Mouse (Mus musculus) embryonic facial prominence, embryonic 15.5 days (tissue): Measurements from ENCODE around the gene Hjurp. TPM values are rescaled to one million over a fixed set of nuclear protein-coding genes. Genes with fewer than 3 reads are reported as not detected.

Experiments
- ATAC-seq: fragments of 200-750 bp; cut with Nextera tagmentation; 2 replicates; pipeline ENCODE4 v1.8.0; 2017; ENCODE audit warnings: low read depth, moderate TSS enrichment; ENCODE audit not compliant: insufficient number of reproducible peaks, low FRiP score, low TSS enrichment
- H3K27ac ChIP-seq: fragments of 300-500 bp; sonication (generic); replicated peaks from 2 replicates; pipeline ENCODE4 v1.5.1; 2015; ENCODE audit warnings: mild to moderate bottlenecking, inconsistent platforms
- H3K27me3 ChIP-seq: fragments of 300-500 bp; sonication (generic); 2 replicates; pipeline ENCODE4 v1.6.1; 2015; ENCODE audit warnings: inconsistent platforms
- H3K36me3 ChIP-seq: fragments of 300-500 bp; sonication (generic); 2 replicates; pipeline ENCODE4 v1.6.1; 2015; ENCODE audit warnings: mild to moderate bottlenecking, inconsistent platforms
- H3K4me1 ChIP-seq: fragments of 300-500 bp; sonication (generic); 2 replicates; pipeline ENCODE4 v1.6.1; 2015; ENCODE audit warnings: inconsistent platforms
- H3K4me2 ChIP-seq: fragments of 300-500 bp; sonication (generic); replicated peaks from 2 replicates; pipeline ENCODE4 v1.6.1; 2015; ENCODE audit warnings: mild to moderate bottlenecking, inconsistent platforms
- H3K4me3 ChIP-seq: fragments of 300-500 bp; sonication (generic); replicated peaks from 2 replicates; pipeline ENCODE4 v1.5.1; 2015; ENCODE audit warnings: mild to moderate bottlenecking, inconsistent platforms
- H3K9ac ChIP-seq: fragments of 300-500 bp; sonication (generic); 2 replicates; pipeline ENCODE4 v1.6.1; 2015; ENCODE audit warnings: inconsistent platforms
- H3K9me3 ChIP-seq: fragments of 300-500 bp; sonication (generic); replicated peaks from 2 replicates; pipeline ENCODE4 v1.6.1; 2016; ENCODE audit warnings: inconsistent platforms
- WGBS: fragments of 180-500 bp; shearing (Covaris S2); methylation state at CpG from one replicate; pipeline ENCODE4 v1.1.7; 2015; 5-methylcytosine and 5-hydroxymethylcytosine counted together
- polyA plus RNA-seq: library from polyadenylated mRNA; unstranded; fragments of >200 nt; fragmentation: Nextera tagmentation; extraction: Ambion mirVana; gene quantifications from 2 replicates; pipeline ENCODE4 v1.2.1, GENCODE M21; 2015

Hjurp gene
- 153 and 161 TPM in 2 replicates for polyA plus RNA-seq

DNA sequence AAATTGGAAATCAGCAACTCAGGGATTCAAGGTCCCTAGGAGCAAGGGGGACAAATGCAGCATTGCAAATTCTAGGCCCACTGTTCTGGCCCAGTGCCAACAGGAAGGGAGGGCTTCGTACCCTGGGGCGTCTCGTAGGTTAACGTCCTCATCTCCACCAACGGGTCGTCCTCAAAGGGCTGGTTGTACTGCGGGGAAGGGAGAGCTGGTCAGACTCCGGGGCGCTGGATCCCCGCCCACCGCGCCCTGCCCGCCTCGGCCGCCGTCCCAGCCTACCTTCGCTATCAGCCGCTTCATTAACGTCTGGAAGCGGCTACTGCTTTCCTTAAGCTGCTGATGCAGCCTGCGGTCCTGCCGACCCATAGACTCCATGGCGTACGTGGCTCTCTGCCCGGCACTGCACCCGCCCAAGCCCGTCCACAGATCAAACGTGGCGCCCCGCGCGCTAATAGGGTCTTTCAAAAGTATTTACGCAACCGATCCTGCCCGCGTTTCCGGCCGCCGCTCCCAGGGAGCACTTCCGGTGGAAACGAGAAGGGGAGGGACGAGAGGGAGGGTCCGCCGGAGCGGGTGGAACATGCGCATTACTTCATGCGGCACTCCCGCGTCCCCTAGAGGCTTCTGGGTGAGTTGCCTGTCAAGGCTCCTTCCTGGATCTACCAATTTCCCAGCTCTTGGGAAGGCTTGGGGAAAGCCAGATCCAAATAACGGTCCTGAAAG lies at the start of gene Hjurp, which contains the start of gene Trpm8:
Hjurp (minus strand) TSS at position 536 of the 720 bp plus-strand sequence.
Trpm8 (plus strand) TSS at position 564 of the 720 bp plus-strand sequence.
- Histone ChIP-seq H3K4me2 (peak within 1 kb of the TSS; percentile 56), H3K27ac (peak within 1 kb of the TSS; percentile 80), H3K36me3 (peaks cover 31% of the 10 kb centered on the region), H3K9ac (peak within 1 kb of the TSS; percentile 58), H3K4me1 (peaks cover 28% of the 10 kb centered on the region), H3K9me3 (no peaks in the 10 kb centered on the region), H3K4me3 (peak within 1 kb of the TSS; percentile 48), H3K27me3 (no peaks in the 10 kb centered on the region)
- under 1% methylated on average over 50 of the region's 50 CpGs for WGBS
- ATAC-seq: peak; percentile 95

DNA sequence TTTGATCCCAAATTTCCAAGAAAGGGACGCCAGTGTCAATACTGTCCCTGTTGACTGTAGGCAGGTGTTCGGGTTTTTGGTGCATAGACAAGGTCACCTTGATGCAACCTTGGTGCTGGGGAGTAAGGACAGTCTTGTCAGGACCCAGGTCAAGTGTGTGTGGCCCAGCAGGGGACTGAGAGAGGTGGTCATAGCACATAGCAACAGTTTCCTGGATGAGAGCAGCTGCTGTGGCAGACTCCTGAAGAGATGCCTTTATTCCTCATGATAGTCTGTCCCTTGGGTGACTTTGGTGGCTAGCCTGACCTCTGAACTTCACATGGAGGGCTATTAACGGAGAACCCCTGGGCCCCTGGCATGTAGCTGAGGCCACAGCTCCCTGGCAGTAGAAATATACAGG lies 45.7 kb upstream of the Hjurp start:
- Histone ChIP-seq H3K4me1 (no peaks in the 10 kb centered on the region), H3K36me3 (no peaks in the 10 kb centered on the region), H3K27me3 (no peaks in the 10 kb centered on the region), H3K9me3 (no peaks in the 10 kb centered on the region), H3K4me3 (no peak overlapping the region), H3K27ac (no peak overlapping the region), H3K4me2 (no peak overlapping the region), H3K9ac (no peak overlapping the region)
- ATAC-seq: no peak
- 73% methylated on average over 3 of the region's 3 CpGs for WGBS

DNA sequence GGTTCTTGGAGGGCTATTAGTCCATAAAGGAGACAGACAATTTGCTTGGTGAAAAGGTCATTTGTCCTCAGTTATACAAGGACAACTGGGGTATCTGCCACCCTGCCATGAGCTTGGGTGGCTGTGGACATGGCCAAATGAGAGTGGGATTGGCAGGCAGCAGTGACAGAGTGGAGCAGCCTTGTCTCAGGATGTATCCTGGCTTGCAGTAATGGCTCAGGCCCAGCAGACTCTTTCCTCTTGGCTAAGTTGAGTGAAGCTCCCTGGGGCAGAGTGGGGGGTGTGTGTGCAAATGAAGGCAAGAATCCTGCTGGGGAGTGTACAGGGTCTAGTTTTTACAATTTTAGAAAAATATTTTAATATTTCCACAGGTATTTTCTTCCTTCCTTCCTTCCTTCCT lies 44.7 kb upstream of the Hjurp start:
- no peaks in the 10 kb centered on the region for H3K4me1 ChIP-seq
- ATAC-seq: no peak
- no peak overlapping the region for H3K9ac ChIP-seq
- no peak overlapping the region for H3K27ac ChIP-seq
- H3K4me3 ChIP-seq: no peak overlapping the region
- no peaks in the 10 kb centered on the region for H3K9me3 ChIP-seq
- no peak overlapping the region for H3K4me2 ChIP-seq
- H3K27me3 ChIP-seq: no peaks in the 10 kb centered on the region
- H3K36me3 ChIP-seq: no peaks in the 10 kb centered on the region

DNA sequence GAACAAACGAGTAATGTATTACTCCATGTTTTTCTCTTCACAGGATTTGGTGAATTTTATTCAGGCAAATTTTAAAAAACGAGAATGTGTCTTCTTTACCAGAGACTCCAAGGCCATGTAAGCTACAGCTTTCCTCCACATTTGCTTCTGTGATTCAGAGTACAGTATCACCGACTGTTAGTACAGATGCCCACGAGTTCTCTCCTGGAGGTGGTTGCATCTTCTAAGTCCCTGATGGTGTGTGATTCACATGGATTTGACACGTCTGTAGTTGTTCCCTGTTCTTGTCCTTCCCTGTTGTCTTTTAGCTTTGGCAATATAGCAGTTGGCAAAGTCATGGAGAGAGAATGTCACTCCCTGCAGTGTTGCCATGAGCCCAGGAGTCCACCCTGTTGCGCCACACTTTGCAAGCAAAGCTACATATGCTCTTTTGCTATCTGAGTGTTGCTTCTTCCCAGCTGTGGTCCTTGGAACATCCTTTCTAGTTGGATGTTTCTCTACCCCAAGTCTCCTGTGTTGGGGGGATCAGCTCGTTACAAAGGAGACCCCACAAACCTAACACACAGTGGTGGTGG lies 43.5 kb upstream of the Hjurp start:
- Histone ChIP-seq H3K4me2 (no peak overlapping the region), H3K9me3 (no peaks in the 10 kb centered on the region), H3K9ac (no peak overlapping the region), H3K36me3 (no peaks in the 10 kb centered on the region), H3K27ac (no peak overlapping the region), H3K4me3 (no peak overlapping the region), H3K4me1 (no peaks in the 10 kb centered on the region), H3K27me3 (no peaks in the 10 kb centered on the region)
- 68% methylated on average over 7 of the region's 7 CpGs for WGBS
- no peak for ATAC-seq

DNA sequence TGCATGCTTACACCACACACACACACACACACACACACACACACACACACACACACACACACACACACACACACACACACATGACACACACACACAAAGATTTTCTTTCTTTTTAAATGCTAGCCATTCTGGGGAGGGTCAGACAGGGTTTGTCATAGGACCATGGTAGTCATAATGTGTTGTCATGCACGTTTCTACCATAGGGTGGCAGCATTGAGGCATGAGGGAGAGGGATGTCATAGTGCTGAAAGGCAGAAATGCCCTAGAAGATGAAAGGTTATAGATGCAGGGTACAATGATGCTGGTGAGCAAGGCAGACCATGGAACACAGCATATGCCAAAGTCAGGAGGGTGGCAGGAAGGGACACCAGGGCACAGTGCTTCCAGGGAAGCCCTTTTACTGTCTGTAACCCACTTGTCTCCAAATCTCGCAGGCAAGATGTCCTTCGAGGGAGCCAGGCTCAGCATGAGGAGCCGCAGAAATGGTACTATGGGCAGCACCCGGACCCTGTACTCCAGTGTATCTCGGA lies 41.2 kb upstream of the Hjurp start:
- no peak overlapping the region for H3K4me3 ChIP-seq
- no peak overlapping the region for H3K27ac ChIP-seq
- no peak overlapping the region for H3K4me2 ChIP-seq
- H3K9me3 ChIP-seq: no peaks in the 10 kb centered on the region
- no peaks in the 10 kb centered on the region for H3K4me1 ChIP-seq
- H3K27me3 ChIP-seq: no peaks in the 10 kb centered on the region
- H3K36me3 ChIP-seq: no peaks in the 10 kb centered on the region
- no peak for ATAC-seq
- no peak overlapping the region for H3K9ac ChIP-seq
- 73% methylated on average over 6 of the region's 6 CpGs for WGBS

DNA sequence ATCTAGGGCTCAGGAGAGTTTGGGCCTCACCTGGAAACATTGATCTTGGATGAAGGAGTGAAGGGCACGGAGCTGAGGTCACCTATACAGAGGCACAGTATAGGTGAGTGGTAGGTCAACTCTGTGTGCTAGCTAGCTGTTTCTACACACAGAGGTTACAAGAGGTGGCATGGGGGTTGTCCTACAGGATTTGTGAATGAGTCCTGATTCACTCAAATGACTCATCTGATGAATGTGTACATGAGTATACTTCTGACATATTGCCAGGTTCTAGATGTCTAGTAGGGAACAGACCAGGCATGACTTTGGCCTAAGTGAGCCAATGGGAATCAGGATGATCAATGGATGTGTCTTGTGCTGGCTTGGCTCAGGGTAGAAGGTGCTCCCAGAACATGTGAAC lies 39.8 kb upstream of the Hjurp start:
- H3K4me1 ChIP-seq: no peaks in the 10 kb centered on the region

DNA sequence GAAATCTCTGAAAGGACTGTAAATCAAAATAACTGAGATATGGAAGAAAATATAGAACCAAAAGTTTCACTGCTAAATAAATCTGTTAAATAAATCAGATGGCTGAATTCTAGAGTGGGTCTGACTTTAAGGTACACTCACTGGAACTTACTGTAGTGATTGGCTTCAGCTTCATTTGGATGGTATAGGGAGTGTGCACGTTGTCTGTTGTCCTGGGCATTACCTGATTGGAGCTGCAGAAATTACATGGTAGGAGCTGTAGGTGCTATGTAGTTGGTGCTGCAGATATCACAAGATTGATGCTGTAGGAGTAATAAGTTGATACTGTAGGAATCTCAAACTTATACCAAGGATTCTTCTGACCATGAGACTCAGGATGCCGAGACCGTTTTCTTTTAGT lies 32.9 kb upstream of the Hjurp start:
- Histone ChIP-seq H3K4me3 (no peak overlapping the region), H3K9ac (no peak overlapping the region), H3K9me3 (peaks cover 30% of the 10 kb centered on the region), H3K4me1 (no peaks in the 10 kb centered on the region), H3K36me3 (no peaks in the 10 kb centered on the region), H3K27ac (no peak overlapping the region), H3K27me3 (no peaks in the 10 kb centered on the region), H3K4me2 (no peak overlapping the region)
- ATAC-seq: no peak
- 67% methylated on average over 3 of the region's 3 CpGs for WGBS

More for the DNA sequence above, 39.8 kb upstream of the Hjurp start:
- no peak for ATAC-seq
- H3K4me2 ChIP-seq: no peak overlapping the region
- H3K9me3 ChIP-seq: no peaks in the 10 kb centered on the region
- no peaks in the 10 kb centered on the region for H3K36me3 ChIP-seq
- 70% methylated on average over 1 of the region's 1 CpGs for WGBS
- H3K27me3 ChIP-seq: no peaks in the 10 kb centered on the region
- H3K27ac ChIP-seq: no peak overlapping the region
- H3K4me3 ChIP-seq: no peak overlapping the region
- no peak overlapping the region for H3K9ac ChIP-seq

DNA sequence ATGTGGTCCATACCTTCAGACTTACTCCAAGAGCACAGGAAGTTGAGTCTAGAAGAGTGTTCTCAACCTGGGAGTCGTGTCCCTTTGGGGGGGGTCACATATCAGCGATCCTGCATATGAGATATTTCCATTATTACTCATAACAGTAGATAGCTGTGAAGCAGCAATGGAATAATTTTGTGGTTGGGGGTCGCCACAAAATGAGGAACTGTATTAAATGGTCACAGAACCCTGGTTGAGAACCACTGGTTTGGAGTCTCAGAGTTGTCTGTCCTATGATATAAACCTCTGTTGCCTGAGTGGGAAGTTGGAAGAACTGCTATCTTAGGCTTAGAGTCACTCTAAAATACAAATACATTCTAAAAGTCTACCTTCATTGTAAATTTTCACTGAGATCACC lies 32.5 kb upstream of the Hjurp start:
- peaks cover 30% of the 10 kb centered on the region for H3K9me3 ChIP-seq
- no peak overlapping the region for H3K4me3 ChIP-seq
- no peaks in the 10 kb centered on the region for H3K27me3 ChIP-seq
- H3K36me3 ChIP-seq: no peaks in the 10 kb centered on the region
- H3K4me2 ChIP-seq: no peak overlapping the region
- H3K9ac ChIP-seq: no peak overlapping the region
- WGBS: 47% methylated on average over 3 of the region's 3 CpGs
- peak; percentile 12; the same call in 1 of the 2 replicates for ATAC-seq
- H3K4me1 ChIP-seq: no peaks in the 10 kb centered on the region
- no peak overlapping the region for H3K27ac ChIP-seq

DNA sequence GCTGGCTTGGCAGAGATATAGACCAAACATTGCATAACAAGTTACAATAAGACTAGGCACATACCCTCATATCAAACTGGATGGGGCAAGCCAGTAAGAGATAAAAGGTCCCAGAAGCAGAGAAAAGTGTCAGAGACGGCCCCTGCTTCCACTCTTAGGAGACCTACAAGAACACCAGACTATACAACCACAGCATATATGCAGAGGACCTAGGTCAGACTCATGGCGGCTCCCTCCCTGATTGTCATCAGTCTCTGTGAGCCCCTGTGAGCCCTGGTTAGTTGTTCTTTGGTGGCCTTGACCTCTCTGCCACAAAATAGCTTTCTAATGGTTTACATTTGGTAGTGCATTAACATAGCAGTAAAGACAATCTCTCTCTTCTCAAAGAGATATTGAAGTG lies 31.6 kb upstream of the Hjurp start:
- 51% methylated on average over 2 of the region's 2 CpGs for WGBS

DNA sequence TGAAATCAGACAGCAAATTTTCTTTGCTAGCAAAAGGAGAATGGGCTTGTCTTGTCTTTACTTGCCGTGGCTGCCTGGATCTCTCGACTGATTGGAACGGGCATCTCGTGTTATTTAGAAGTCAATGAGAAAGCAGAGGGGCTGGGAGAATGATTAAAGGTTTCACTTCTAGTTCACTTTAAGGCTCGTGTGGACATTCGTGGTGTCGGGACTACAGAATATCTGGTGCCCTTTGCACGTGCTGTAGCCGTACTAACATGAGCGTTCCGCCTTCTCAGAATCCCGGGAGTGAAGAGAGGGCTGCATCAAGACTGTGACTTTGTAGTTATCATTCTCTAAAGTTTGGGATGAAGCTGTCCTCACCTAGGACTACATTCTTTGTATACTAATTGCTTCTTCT lies 29.7 kb upstream of the Hjurp start:
- Histone ChIP-seq H3K36me3 (no peaks in the 10 kb centered on the region), H3K27ac (no peak overlapping the region), H3K4me2 (no peak overlapping the region), H3K4me3 (no peak overlapping the region), H3K4me1 (no peaks in the 10 kb centered on the region), H3K9me3 (peaks cover 51% of the 10 kb centered on the region), H3K9ac (no peak overlapping the region), H3K27me3 (no peaks in the 10 kb centered on the region)
- 63% methylated on average over 12 of the region's 12 CpGs for WGBS
- ATAC-seq: no peak

More for the DNA sequence above, 31.6 kb upstream of the Hjurp start:
- Histone ChIP-seq H3K4me3 (no peak overlapping the region), H3K4me1 (no peaks in the 10 kb centered on the region), H3K9me3 (peaks cover 37% of the 10 kb centered on the region), H3K27me3 (no peaks in the 10 kb centered on the region), H3K4me2 (no peak overlapping the region), H3K36me3 (no peaks in the 10 kb centered on the region), H3K27ac (no peak overlapping the region), H3K9ac (no peak overlapping the region)
- no peak for ATAC-seq

DNA sequence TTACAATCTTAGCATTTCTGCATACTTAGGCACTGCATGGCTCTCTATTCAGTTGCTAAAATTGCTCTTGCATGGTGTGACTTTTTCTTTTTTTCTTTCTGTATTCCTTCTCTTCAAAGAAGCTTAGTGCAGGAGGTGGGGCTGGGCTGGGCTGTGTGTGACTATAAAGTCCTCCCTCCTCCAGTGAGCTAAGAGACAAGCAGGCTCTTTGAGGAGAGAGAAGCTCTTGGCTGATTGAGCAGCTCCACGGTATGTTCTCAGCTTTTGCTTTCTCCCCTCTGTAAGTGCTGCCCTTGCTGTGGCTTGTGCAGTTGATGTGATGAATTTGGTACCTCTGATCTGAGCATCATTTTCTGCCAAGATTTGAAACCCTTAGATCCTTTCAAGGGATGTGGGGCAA lies 29.1 kb upstream of the Hjurp start:
- 62% methylated on average over 1 of the region's 1 CpGs for whole genome bisulfite sequencing
- Histone ChIP-seq H3K9ac (no peak overlapping the region), H3K27me3 (no peaks in the 10 kb centered on the region), H3K27ac (no peak overlapping the region), H3K4me2 (no peak overlapping the region), H3K9me3 (peaks cover 57% of the 10 kb centered on the region), H3K36me3 (no peaks in the 10 kb centered on the region), H3K4me3 (no peak overlapping the region), H3K4me1 (no peaks in the 10 kb centered on the region)
- ATAC-seq: no peak
